22 mouse cellular contexts compared by ENCODE assay signal in the genomic region with DNA sequence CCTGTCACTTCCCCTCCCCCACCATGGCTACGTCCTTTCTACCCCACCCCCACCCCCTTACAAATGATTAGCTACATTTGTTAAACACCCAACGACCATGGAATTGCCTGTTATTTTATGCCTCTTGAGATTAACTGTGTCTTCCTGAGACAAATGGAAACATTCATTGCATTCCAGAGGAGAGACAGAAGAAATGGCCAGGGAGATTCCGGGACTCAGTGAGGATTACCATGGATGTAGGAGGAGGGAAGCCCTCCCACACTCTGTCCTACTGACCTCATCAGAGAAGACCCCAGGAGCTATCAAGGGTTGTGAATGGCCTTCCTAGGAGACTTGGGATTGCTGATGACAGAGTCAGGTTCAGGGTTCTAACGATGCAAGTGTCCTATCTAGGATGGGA.
A peak's percentile ranks its signal among the peaks of the same experiment; 100 is the strongest.
DNase-seq lines count a peak whose midpoint lies in the region; TF ChIP-seq lines count a peak whose summit lies in the region.
"Had no signal": no experiment of that assay in that cellular context is flagged by ENCODE, and none has a peak within 500 bp of the region (broad histone marks: within the 10 kb centered on the region; RNA-seq: fewer than 3 reads in every experiment).

No protein-coding gene starts in this region.

- no peak overlapping the region for H3K4me3 ChIP-seq in kidney, adult 2 months (ENCODE audit: insufficient read depth, low read depth, low read length)
- H3K4me3 ChIP-seq in testis, adult 2 months (ENCODE audit: control insufficient read depth, low read depth, low read length) = no peak overlapping the region
- H3K4me3 ChIP-seq in midbrain, embryonic 10.5 days = no peak overlapping the region
- H3K4me3 ChIP-seq: embryonic facial prominence, embryonic 12.5 days; heart, embryonic 12.5 days; liver, embryonic 15.5 days had no signal

- 26% methylated on average over 4 of the region's 4 CpGs for WGBS in kidney, adult 2 months
- WGBS in midbrain, embryonic 10.5 days = 30% methylated on average over 4 of the region's 4 CpGs

- TF ChIP-seq POLR2A in kidney, adult 2 months (IDR thresholded peaks at IDR 0.05; ENCODE audit: low read depth, low read length) = no peak
- no peak for TF ChIP-seq POLR2A in testis, adult 2 months (IDR thresholded peaks at IDR 0.05; ENCODE audit: control insufficient read depth, low read depth, low read length)

- H3K4me1 ChIP-seq in kidney, adult 2 months (ENCODE audit: control insufficient read depth, insufficient read depth, low read length) = peaks cover 6% of the 10 kb centered on the region; the same call in 1 of the 2 replicates
- H3K4me1 ChIP-seq in testis, adult 2 months (ENCODE audit: control insufficient read depth, insufficient read depth, low read length) = peaks cover 3% of the 10 kb centered on the region; the same call in 1 of the 2 replicates
- peaks cover 16% of the 10 kb centered on the region for H3K4me1 ChIP-seq in midbrain, embryonic 10.5 days
- H3K4me1 ChIP-seq: liver, embryonic 15.5 days had no signal

- H3K27me3 ChIP-seq in kidney, adult 2 months (replicated peaks; ENCODE audit: control insufficient read depth, insufficient read depth, low read length) = no peaks in the 10 kb centered on the region
- H3K27me3 ChIP-seq in testis, adult 2 months (ENCODE audit: control insufficient read depth, insufficient read depth, low read length) = no peaks in the 10 kb centered on the region
- H3K27me3 ChIP-seq in midbrain, embryonic 10.5 days (ENCODE audit: low read depth, poor library complexity, severe bottlenecking) = peaks cover 26% of the 10 kb centered on the region
- H3K27me3 ChIP-seq: embryonic facial prominence, embryonic 12.5 days; heart, embryonic 12.5 days; liver, embryonic 15.5 days had no signal

- no peaks in the 10 kb centered on the region for H3K9me3 ChIP-seq in midbrain, embryonic 10.5 days (replicated peaks)
- H3K9me3 ChIP-seq: embryonic facial prominence, embryonic 12.5 days; heart, embryonic 12.5 days; liver, embryonic 15.5 days had no signal

- no peak overlapping the region for H3K27ac ChIP-seq in kidney, adult 2 months (ENCODE audit: insufficient read depth, low read depth, low read length)
- peak overlapping the region; percentile 37 for H3K27ac ChIP-seq in testis, adult 2 months (ENCODE audit: control insufficient read depth, insufficient read depth, low read depth, low read length)
- no peak overlapping the region for H3K27ac ChIP-seq in midbrain, embryonic 10.5 days (replicated peaks)
- H3K27ac ChIP-seq: embryonic facial prominence, embryonic 12.5 days; liver, embryonic 15.5 days had no signal

- peak; percentile 8 for DNase-seq in kidney, adult 2 months
- DNase-seq in kidney, adult 8-10 months = no peak
- no peak for DNase-seq in testis, postnatal 10 days (ENCODE audit: low spot score)
- peak; percentile 15 for DNase-seq in kidney, postnatal 14 days
- no peak for DNase-seq in midbrain, embryonic 10.5 days (ENCODE audit: low spot score)
- DNase-seq in cerebellum, postnatal 36 days = no peak
- DNase-seq: adrenal gland, postnatal 10 days; B cell, adult 2 months; cerebellum, adult 9-11 months; gastrocnemius, postnatal 25 days; heart, adult 18-20 months; heart, postnatal 10 days; layer of hippocampus, adult 9-11 months; liver; lung, embryonic 14.5 days; lung, postnatal 14 days; spleen, adult 18-20 months; thymus, postnatal 4 days had no signal

- H3K36me3 ChIP-seq in kidney, adult 2 months (ENCODE audit: control insufficient read depth, insufficient read depth, low read length) = no peaks in the 10 kb centered on the region
- H3K36me3 ChIP-seq in testis, adult 2 months (ENCODE audit: control insufficient read depth, insufficient read depth, low read length) = no peaks in the 10 kb centered on the region
- no peaks in the 10 kb centered on the region for H3K36me3 ChIP-seq in midbrain, embryonic 10.5 days
- H3K36me3 ChIP-seq: embryonic facial prominence, embryonic 12.5 days; heart, embryonic 12.5 days; liver, embryonic 15.5 days had no signal

- no peak for TF ChIP-seq CTCF in kidney, adult 2 months (conservative IDR thresholded peaks at IDR 0.05; ENCODE audit: insufficient read depth, insufficient read length, low read depth, low read length)
- TF ChIP-seq CTCF in testis, adult 2 months (IDR thresholded peaks at IDR 0.05; ENCODE audit: control insufficient read depth, insufficient read depth, insufficient replicate concordance, low read depth, low read length) = no peak

Comparison
In these comparisons a context has a peak if more than half of its experiments do, and no peak if none do; other contexts are left out.
1. DNase-seq: peak in kidney, adult 2 months (single experiment) and kidney, postnatal 14 days (single experiment); none in kidney, adult 8-10 months (0 of 2), testis, postnatal 10 days (single experiment), midbrain, embryonic 10.5 days (single experiment) and cerebellum, postnatal 36 days (0 of 2).